Comparison of ENCODE assay signal across 9 mouse cellular contexts in genomic region chr2:128153551-128153910, GRCm38 (mm10). TPM values are rescaled to one million over a fixed set of nuclear protein-coding genes. Genes with fewer than 3 reads are reported as not detected.
DNase-seq lines count a peak whose midpoint lies in the region; ATAC-seq and TF ChIP-seq lines count a peak whose summit lies in the region.
"Had no signal": no experiment of that assay in that cellular context is flagged by ENCODE, and none has a peak within 500 bp of the region (broad histone marks: within the 10 kb centered on the region; RNA-seq: fewer than 3 reads in every experiment).

No protein-coding gene starts in this region.

- H3K4me1 ChIP-seq in CH12.LX (ENCODE audit: control insufficient read depth in 1 of 2, insufficient read depth in 2 of 2), result peaks cover 39 to 81% of the 10 kb centered on the region in 2 experiments
- H3K4me1 ChIP-seq in stomach, postnatal 0 days (replicated peaks; ENCODE audit: control insufficient read depth, insufficient read depth), result peaks cover 4% of the 10 kb centered on the region; the same call in 1 of the 2 replicates

- no peak overlapping the region for H3K9ac ChIP-seq in CH12.LX (ENCODE audit: insufficient read depth, low read depth)
- no peak overlapping the region for H3K9ac ChIP-seq in stomach, postnatal 0 days (ENCODE audit: low read length)
- H3K9ac ChIP-seq: embryonic facial prominence, embryonic 15.5 days had no signal

- dilution Hi-C loops in CH12.LX (cut with MboI; ENCODE audit: extremely low pct_ligation_motif_present, extremely low pct_unique_long_range_greater_than_20kb, low sequenced_read_pairs), result no loop called here

- DNase-seq in layer of hippocampus, adult 9-11 months, result peak; percentile 40
- no peak for DNase-seq in layer of hippocampus, adult 18-20 months (ENCODE audit: low spot score in 2 of 2)
- no peak for DNase-seq in CH12.LX (ENCODE audit: extremely low read depth)
- DNase-seq in stomach, postnatal 0 days (ENCODE audit: low spot score), result no peak
- DNase-seq in cerebellum, postnatal 14 days, result no peak

- peaks cover 4% of the 10 kb centered on the region for H3K9me3 ChIP-seq in CH12.LX (replicated peaks; ENCODE audit: low read length)
- H3K9me3 ChIP-seq in stomach, postnatal 0 days (ENCODE audit: control insufficient read depth, low read length), result no peaks in the 10 kb centered on the region
- H3K9me3 ChIP-seq: embryonic facial prominence, embryonic 15.5 days had no signal

- H3K27ac ChIP-seq in CH12.LX (ENCODE audit: insufficient read depth, low read depth), result peak overlapping the region; percentile 59
- no peak overlapping the region for H3K27ac ChIP-seq in stomach, postnatal 0 days (replicated peaks)
- H3K27ac ChIP-seq: embryonic facial prominence, embryonic 15.5 days; layer of hippocampus, adult 2 months had no signal

- TF ChIP-seq POLR2A in CH12.LX (IDR thresholded peaks at IDR 0.05; ENCODE audit: low read depth, low read length), result no peak

- ATAC-seq in common myeloid progenitor, adult 5-6 weeks (replicated peaks; ENCODE audit: low read depth, poor library complexity, severe bottlenecking), result peak; percentile 6; the same call in 1 of the 2 replicates
- ATAC-seq in neutrophil, adult 5-6 weeks (ENCODE audit: extremely low read depth, insufficient number of reproducible peaks, low FRiP score, poor library complexity, severe bottlenecking), result peak; percentile 21; the same call in 1 of the 2 replicates
- ATAC-seq in stomach, postnatal 0 days (ENCODE audit: low FRiP score, low TSS enrichment), result no peak

- TF ChIP-seq RAD21 in CH12.LX (IDR thresholded peaks at IDR 0.05; ENCODE audit: low read depth, low read length), result no peak

- in situ Hi-C loops in CH12.LX (cut with MboI; ENCODE audit: low pct_ligation_motif_present, low pct_unique_long_range_greater_than_20kb, low sequenced_read_pairs), result no loop called here

- 0 out of 2 replicates have a peak overlapping the region, but pooled peaks have one; percentile 30 for H3K4me2 ChIP-seq in CH12.LX (ENCODE audit: insufficient read depth, low read depth, poor library complexity, severe bottlenecking)
- H3K4me2 ChIP-seq in stomach, postnatal 0 days (replicated peaks; ENCODE audit: low read depth), result no peak overlapping the region
- H3K4me2 ChIP-seq: embryonic facial prominence, embryonic 15.5 days had no signal

- TF ChIP-seq CTCF in CH12.LX (conservative IDR thresholded peaks at IDR 0.05 in 1 of 2, IDR thresholded peaks at IDR 0.05 in 1 of 2; ENCODE audit: low read depth in 2 of 2, low read length in 2 of 2), result no peak
- no peak for TF ChIP-seq CTCF in stomach, postnatal 0 days (IDR thresholded peaks at IDR 0.05; ENCODE audit: low read depth)

- peak overlapping the region in 1 of 3 experiments; percentile 9 for H3K4me3 ChIP-seq in CH12.LX (replicated peaks in 1 of 3; ENCODE audit: low read depth in 2 of 3, low read length in 2 of 3, poor library complexity in 1 of 3)
- H3K4me3 ChIP-seq in stomach, postnatal 0 days (ENCODE audit: low read depth, low read length), result no peak overlapping the region
- H3K4me3 ChIP-seq: embryonic facial prominence, embryonic 15.5 days; layer of hippocampus, adult 2 months had no signal

- 77% methylated on average over 11 of the region's 11 CpGs for WGBS in stomach, postnatal 0 days

- no peaks in the 10 kb centered on the region for H3K27me3 ChIP-seq in CH12.LX (replicated peaks)
- no peaks in the 10 kb centered on the region for H3K27me3 ChIP-seq in stomach, postnatal 0 days (ENCODE audit: control insufficient read depth, insufficient read depth, low read length)
- H3K27me3 ChIP-seq: embryonic facial prominence, embryonic 15.5 days had no signal

- H3K36me3 ChIP-seq in CH12.LX (replicated peaks in 1 of 2; ENCODE audit: control insufficient read depth in 1 of 2, insufficient read depth in 1 of 2, low read length in 1 of 2), result peaks cover 10 to 84% of the 10 kb centered on the region in 2 experiments
- peaks cover 5% of the 10 kb centered on the region; the same call in 1 of the 2 replicates for H3K36me3 ChIP-seq in stomach, postnatal 0 days (ENCODE audit: control insufficient read depth, insufficient read depth, low read length)

- no peaks in the 10 kb centered on the region for H3K79me2 ChIP-seq in CH12.LX (replicated peaks; ENCODE audit: control insufficient read depth, extremely low read depth, insufficient read depth, poor library complexity, severe bottlenecking)

- no peak for TF ChIP-seq EP300 in CH12.LX (IDR thresholded peaks at IDR 0.05; ENCODE audit: low read length)
- TF ChIP-seq EP300 in stomach, postnatal 0 days (optimal IDR thresholded peaks at IDR 0.05), result no peak

TF ChIP-seq in CH12.LX, 34 proteins besides CTCF, POLR2A, EP300 and RAD21:
- TF ChIP-seq BHLHE40 (IDR thresholded peaks at IDR 0.05; ENCODE audit: low read depth, low read length) (0 out of 2 replicates have a peak, but pooled peaks have one; percentile 19), GABPA (IDR thresholded peaks at IDR 0.05; ENCODE audit: insufficient replicate concordance, low read depth, low read length) (no peak)

RNA-seq across cellular contexts. Expression of gene Bcl2l11, which starts 27.7 kb away (rescaled TPM):
- total RNA-seq in layer of hippocampus, adult 18-20 months (2021), result 1 to 10 TPM; 6.1 to 7.0 TPM
- total RNA-seq in CH12.LX (2012; rRNA removed) (7.8 and 9.9 TPM in 2 replicates), CH12.LX (2014; rRNA removed) (10.2 and 11.6 TPM in 2 replicates)
- 18.4 and 24.6 TPM in 2 replicates for polyA plus RNA-seq in CH12.LX (2012; ENCODE audit: insufficient read length, low read depth)
- total RNA-seq in common myeloid progenitor, adult 5-6 weeks (2017), result 23.3 and 38.6 TPM in 2 replicates
- total RNA-seq in neutrophil, adult 5-6 weeks (2017), result 42.1 and 48.5 TPM in 2 replicates
- 6.2 and 8.0 TPM in 2 replicates for polyA plus RNA-seq in stomach, postnatal 0 days (2015; fragmentation: Nextera tagmentation; extraction: Ambion mirVana)
